Comparison of ENCODE assay signal across 12 mouse cellular contexts in the genomic region with DNA sequence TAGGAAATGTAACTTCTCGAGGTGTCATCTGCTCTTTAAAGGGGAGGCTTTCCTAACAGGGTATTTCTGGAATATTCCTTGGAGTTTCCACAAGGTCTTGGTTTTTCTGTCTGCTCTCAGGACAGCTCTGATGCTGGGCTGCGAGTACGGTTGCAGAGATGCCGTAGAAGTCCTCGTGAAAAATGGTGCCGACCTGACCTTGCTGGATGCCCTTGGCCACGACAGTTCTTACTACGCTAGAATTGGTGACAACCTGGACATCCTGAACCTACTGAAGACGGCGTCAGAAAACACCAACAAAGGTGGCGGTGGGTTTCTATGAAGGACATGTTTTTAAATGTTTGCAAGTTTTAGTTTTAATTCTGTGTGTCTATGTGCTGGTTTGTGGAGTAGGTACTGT. TPM values are rescaled to one million over a fixed set of nuclear protein-coding genes. Genes with fewer than 3 reads are reported as not detected.
DNase-seq lines count a peak whose midpoint lies in the region.
"Had no signal": no experiment of that assay in that cellular context is flagged by ENCODE, and none has a peak within 500 bp of the region (broad histone marks: within the 10 kb centered on the region; RNA-seq: fewer than 3 reads in every experiment).

No protein-coding gene starts in this region.

- DNase-seq in adrenal gland, adult 2 months, result peak; percentile 55
- no peak for DNase-seq in adrenal gland, postnatal 25 days
- peak; percentile 37 for DNase-seq in adrenal gland, postnatal 14 days
- DNase-seq in adrenal gland, adult 18-20 months (ENCODE audit: low spot score in 2 of 2), result no peak
- DNase-seq in frontal cortex, adult 2 months (ENCODE audit: extremely low spot score in 1 of 2, low spot score in 1 of 2), result no peak
- DNase-seq: cerebellum, adult 11-12 months; cerebellum, adult 2 months; cerebellum, adult 9-10 months; cerebellum, postnatal 10 days; cerebellum, postnatal 25 days; forebrain, postnatal 0 days; gastrocnemius, adult 2 months had no signal

RNA-seq across cellular contexts. Expression of gene Uaca, which starts 59.9 kb away (rescaled TPM):
- 10 to 100 TPM; 28.0 to 63.4 TPM for total RNA-seq in adrenal gland, adult 2 months (2021)
- polyA plus RNA-seq in adrenal gland, adult 2 months (2012; rRNA removed), result 5.6 and 6.9 TPM in 2 replicates
- total RNA-seq in adrenal gland, postnatal 25 days (2021), result 48.2 and 48.6 TPM in 2 replicates
- 42.3 and 51.9 TPM in 2 replicates for total RNA-seq in adrenal gland, postnatal 14 days (2021)
- 10 to 100 TPM; 29.2 to 32.0 TPM for total RNA-seq in adrenal gland, adult 18-20 months (2021)
- polyA plus RNA-seq in frontal cortex, adult 2 months (2012; rRNA removed), result 9.0 and 11.9 TPM in 2 replicates

Comparison
In these comparisons a context has a peak if more than half of its experiments do, and no peak if none do; other contexts are left out.
1. DNase-seq: peak in adrenal gland, adult 2 months (single experiment) and adrenal gland, postnatal 14 days (single experiment); none in adrenal gland, postnatal 25 days (single experiment), adrenal gland, adult 18-20 months (0 of 2) and frontal cortex, adult 2 months (0 of 2).